Mouse (Mus musculus) thymus, adult 2 months (tissue): ENCODE results near the gene Slc10a2.
"Not testable (repeated sequence)": the region's sequence is repeated elsewhere in the genome, so short reads cannot be mapped to it uniquely, and the experiment has no call there.

Experiments
- CTCF ChIP-seq: fragments of 200-500 bp; IDR thresholded peaks from 2 replicates; pipeline ENCODE4 v1.5.1; 2012; ENCODE audit warnings: mild to moderate bottlenecking, control low read depth, low read length, moderate library complexity, borderline replicate concordance; ENCODE audit not compliant: control insufficient read depth, poor library complexity, insufficient read depth; ENCODE audit errors: extremely low read depth
- POLR2A ChIP-seq: fragments of 200-500 bp; IDR thresholded peaks from 2 replicates; pipeline ENCODE4 v1.6.1; 2012; ENCODE audit warnings: mild to moderate bottlenecking, low read length, control low read depth, moderate library complexity; ENCODE audit not compliant: control insufficient read depth, poor library complexity, insufficient read depth; ENCODE audit errors: extremely low read depth

- not testable (repeated sequence) for TF ChIP-seq POLR2A, CTCF
Observed at GRCm38 (mm10) chr8:5044361-5044900, 60.7 kb downstream of the Slc10a2 start.
